ENCODE assay signal across 8 mouse cellular contexts in genomic region chr9:75070457-75071028, GRCm38 (mm10). TPM values are rescaled to one million over a fixed set of nuclear protein-coding genes. Genes with fewer than 3 reads are reported as not detected.
DNase-seq lines count a peak whose midpoint lies in the region; ATAC-seq and TF ChIP-seq lines count a peak whose summit lies in the region.

Gene Myo5a (plus strand): TSS chr9:75071015.

- no peaks in the 10 kb centered on the region for H3K36me3 ChIP-seq in heart, adult 2 months (ENCODE audit: control insufficient read depth, insufficient read depth, low read length)
- H3K36me3 ChIP-seq in E14TG2a.4 (ENCODE audit: insufficient read depth, low read length), result no peaks in the 10 kb centered on the region
- no peaks in the 10 kb centered on the region for H3K36me3 ChIP-seq in embryonic facial prominence, embryonic 15.5 days
- no peaks in the 10 kb centered on the region for H3K36me3 ChIP-seq in hindbrain, embryonic 13.5 days
- H3K36me3 ChIP-seq in liver, embryonic 15.5 days (replicated peaks), result no peaks in the 10 kb centered on the region

- no peak for TF ChIP-seq CTCF in heart, adult 2 months (IDR thresholded peaks at IDR 0.05)
- TF ChIP-seq CTCF in E14TG2a.4 (conservative IDR thresholded peaks at IDR 0.05; ENCODE audit: low read length), result no peak

- peak within 1 kb of the TSS; percentile 84 for H3K9ac ChIP-seq in heart, adult 2 months (ENCODE audit: low read depth, low read length)
- peak within 1 kb of the TSS; percentile 80 for H3K9ac ChIP-seq in embryonic facial prominence, embryonic 15.5 days
- peak within 1 kb of the TSS; percentile 98 for H3K9ac ChIP-seq in hindbrain, embryonic 13.5 days
- H3K9ac ChIP-seq in liver, embryonic 15.5 days, result peak within 1 kb of the TSS; percentile 57; the same call in 1 of the 2 replicates

- intact Hi-C loops in heart, adult 2 months (cut with DNase I), result no loop called here

- H3K27me3 ChIP-seq in heart, adult 2 months (ENCODE audit: control insufficient read depth, insufficient read depth, low read length), result no peaks in the 10 kb centered on the region
- peaks cover 19% of the 10 kb centered on the region for H3K27me3 ChIP-seq in E14TG2a.4 (ENCODE audit: insufficient read depth, low read length)
- no peaks in the 10 kb centered on the region for H3K27me3 ChIP-seq in embryonic facial prominence, embryonic 15.5 days
- H3K27me3 ChIP-seq in hindbrain, embryonic 13.5 days, result no peaks in the 10 kb centered on the region
- H3K27me3 ChIP-seq in liver, embryonic 15.5 days, result peaks cover 43% of the 10 kb centered on the region

- H3K4me3 ChIP-seq in heart, adult 2 months, result peak within 1 kb of the TSS; percentile 79
- peak within 1 kb of the TSS; percentile 91 for H3K4me3 ChIP-seq in E14TG2a.4 (replicated peaks; ENCODE audit: low read length)
- peak within 1 kb of the TSS; percentile 91 for H3K4me3 ChIP-seq in embryonic facial prominence, embryonic 15.5 days (replicated peaks)
- H3K4me3 ChIP-seq in hindbrain, embryonic 13.5 days, result peak within 1 kb of the TSS; percentile 93
- H3K4me3 ChIP-seq in liver, embryonic 15.5 days (replicated peaks), result peak within 1 kb of the TSS; percentile 66

- H3K4me2 ChIP-seq in embryonic facial prominence, embryonic 15.5 days (replicated peaks), result peak within 1 kb of the TSS; percentile 80
- H3K4me2 ChIP-seq in hindbrain, embryonic 13.5 days, result peak within 1 kb of the TSS; percentile 67
- peak within 1 kb of the TSS; percentile 91 for H3K4me2 ChIP-seq in liver, embryonic 15.5 days

- H3K4me1 ChIP-seq in heart, adult 2 months (ENCODE audit: control insufficient read depth, insufficient read depth, low read length), result peaks cover 2% of the 10 kb centered on the region; the same call in 1 of the 2 replicates
- peaks cover 16% of the 10 kb centered on the region for H3K4me1 ChIP-seq in E14TG2a.4 (replicated peaks; ENCODE audit: low read depth, low read length)
- peaks cover 9% of the 10 kb centered on the region for H3K4me1 ChIP-seq in embryonic facial prominence, embryonic 15.5 days
- H3K4me1 ChIP-seq in hindbrain, embryonic 13.5 days (replicated peaks), result peaks cover 36% of the 10 kb centered on the region
- H3K4me1 ChIP-seq in liver, embryonic 15.5 days (replicated peaks), result peaks cover 16% of the 10 kb centered on the region

- no peaks in the 10 kb centered on the region for H3K9me3 ChIP-seq in E14TG2a.4 (ENCODE audit: low read length)
- H3K9me3 ChIP-seq in embryonic facial prominence, embryonic 15.5 days (replicated peaks), result no peaks in the 10 kb centered on the region
- H3K9me3 ChIP-seq in hindbrain, embryonic 13.5 days, result no peaks in the 10 kb centered on the region
- no peaks in the 10 kb centered on the region for H3K9me3 ChIP-seq in liver, embryonic 15.5 days (replicated peaks)

- 24% methylated on average over 23 of the region's 23 CpGs for WGBS in heart, adult 2 months
- 23% methylated on average over 23 of the region's 23 CpGs for WGBS in embryonic facial prominence, embryonic 15.5 days
- WGBS in hindbrain, embryonic 13.5 days, result 21% methylated on average over 23 of the region's 23 CpGs
- WGBS in liver, embryonic 15.5 days (ENCODE audit: insufficient replicate concordance), result 23% methylated on average over 23 of the region's 23 CpGs

- no peak for DNase-seq in heart, adult 2 months
- DNase-seq in heart, adult 9 months (ENCODE audit: low spot score in 2 of 2), result no peak
- no peak for DNase-seq in thymus, postnatal 14 days
- DNase-seq in urinary bladder, postnatal 36 days (ENCODE audit: low spot score in 2 of 2), result no peak

- H3K79me2 ChIP-seq in heart, adult 2 months (replicated peaks; ENCODE audit: control insufficient read depth, insufficient read depth, low read length), result no peaks in the 10 kb centered on the region

- ATAC-seq in embryonic facial prominence, embryonic 15.5 days (ENCODE audit: insufficient number of reproducible peaks, low FRiP score, low TSS enrichment, low read depth), result no peak; the same call in 1 of the 2 replicates
- ATAC-seq in hindbrain, embryonic 13.5 days (ENCODE audit: low FRiP score), result peak; percentile 19; the same call in 1 of the 2 replicates
- ATAC-seq in liver, embryonic 15.5 days (ENCODE audit: insufficient read depth), result no peak; the same call in 1 of the 2 replicates

- peak within 1 kb of the TSS; percentile 73 for H3K27ac ChIP-seq in heart, adult 2 months
- peak within 1 kb of the TSS; percentile 94 for H3K27ac ChIP-seq in embryonic facial prominence, embryonic 15.5 days (replicated peaks)
- peak within 1 kb of the TSS; percentile 98 for H3K27ac ChIP-seq in hindbrain, embryonic 13.5 days
- peak within 1 kb of the TSS; percentile 29; the same call in 1 of the 2 replicates for H3K27ac ChIP-seq in liver, embryonic 15.5 days (replicated peaks)

- TF ChIP-seq POLR2A in heart, adult 2 months (IDR thresholded peaks at IDR 0.05; ENCODE audit: insufficient read depth, low read depth, low read length), result no peak

- TF ChIP-seq EP300 in heart, adult 2 months (IDR thresholded peaks at IDR 0.05; ENCODE audit: insufficient read depth, low read depth, low read length), result no peak

RNA-seq across cellular contexts. Expression of gene Myo5a, which starts in this region (rescaled TPM):
- 10 to 100 TPM in 1 of 2 experiments, 1 to 10 TPM in 1; 9.4 to 11.9 TPM for total RNA-seq in heart, adult 2 months (2021)
- 2.5 and 5.5 TPM in 2 replicates for polyA plus RNA-seq in heart, adult 2 months (2012; rRNA removed)
- polyA plus RNA-seq in embryonic facial prominence, embryonic 15.5 days (2015; fragmentation: Nextera tagmentation; extraction: Ambion mirVana), result 19.6 and 21.9 TPM in 2 replicates
- 30.0 and 32.6 TPM in 2 replicates for polyA plus RNA-seq in hindbrain, embryonic 13.5 days (2015; fragmentation: Nextera tagmentation; extraction: Ambion mirVana)
- 1.4 and 1.5 TPM in 2 replicates for polyA plus RNA-seq in liver, embryonic 15.5 days (2015; fragmentation: Nextera tagmentation; extraction: Ambion mirVana)

Comparison
In these comparisons a context has a peak if more than half of its experiments do, and no peak if none do; other contexts are left out.
1. H3K27ac ChIP-seq: peak in every context shown above with its lines; median percentile 98 in hindbrain, embryonic 13.5 days; 94 in embryonic facial prominence, embryonic 15.5 days; 73 in heart, adult 2 months; 29 in liver, embryonic 15.5 days.